Mouse (Mus musculus): ENCODE measurements around the gene Bcl2l13.

DNA sequence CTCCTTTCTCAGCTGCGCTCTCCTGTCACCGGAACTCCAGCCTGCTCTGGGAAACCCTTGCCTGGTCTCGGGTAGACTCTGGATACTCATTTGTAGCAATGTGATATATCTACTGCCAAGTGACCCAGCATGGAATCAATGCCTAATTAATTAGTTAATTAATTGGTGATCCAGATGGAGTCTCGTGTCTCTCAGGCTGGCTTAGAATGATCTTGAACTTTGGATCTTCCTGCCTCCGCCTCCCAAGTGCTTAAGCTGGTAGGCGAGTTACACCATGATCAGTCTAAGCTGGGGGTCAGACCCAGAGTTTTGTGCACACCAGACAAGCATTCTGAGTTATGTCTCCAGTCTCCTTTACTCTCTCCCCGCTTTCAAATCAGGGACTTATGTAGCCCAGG, 105.1 kb downstream of the Bcl2l13 start:
- TF ChIP-seq POLR2A (IDR thresholded peaks at IDR 0.05; ENCODE audit: control insufficient read depth, low read depth, low read length) (no peak), CTCF (IDR thresholded peaks at IDR 0.05; ENCODE audit: control insufficient read depth, insufficient read depth, insufficient replicate concordance, low read depth, low read length) (no peak)
